Mouse (Mus musculus) left cerebral cortex, adult 2 months (tissue): Measurements from ENCODE around the gene Etv6. TPM values are rescaled to one million over a fixed set of nuclear protein-coding genes. Genes with fewer than 3 reads are reported as not detected.

ENCODE experiments used
- DNase-seq, 2 experiments: peaks; one replicate each; pipeline ENCODE4 v3.0.0; 2021 to 2022; ENCODE audit warnings: low spot score in 2 of 2, mixed read lengths in 1 of 2; ENCODE audit errors: extremely low spot score in 1 of 2
- H3K27ac ChIP-seq: fragments of 200-600 bp; 2 replicates; pipeline ENCODE4 v1.8.1; 2022
- H3K4me3 ChIP-seq: fragments of 200-600 bp; 2 replicates; pipeline ENCODE4 v1.8.1; 2022
- CTCF ChIP-seq: fragments of 200-600 bp; IDR thresholded peaks from 2 replicates; pipeline ENCODE4 v1.8.1; 2022; ENCODE audit warnings: antibody characterized with exemption, mild to moderate bottlenecking, moderate library complexity
- intact Hi-C: fragments of 180-260 bp; cut with DNase I; formaldehyde crosslinking; loops from one replicate; pipeline ENCODE4 v1.15.1; 2025
- total RNA-seq, 2 experiments: library from RNA; stranded (reverse); gene quantifications; 2 replicates each; pipeline ENCODE4 v1.2.3; 2021

The Etv6 gene
- total RNA-seq, 2 experiments from 2014 or later = 18.7 to 19.3 TPM

DNA sequence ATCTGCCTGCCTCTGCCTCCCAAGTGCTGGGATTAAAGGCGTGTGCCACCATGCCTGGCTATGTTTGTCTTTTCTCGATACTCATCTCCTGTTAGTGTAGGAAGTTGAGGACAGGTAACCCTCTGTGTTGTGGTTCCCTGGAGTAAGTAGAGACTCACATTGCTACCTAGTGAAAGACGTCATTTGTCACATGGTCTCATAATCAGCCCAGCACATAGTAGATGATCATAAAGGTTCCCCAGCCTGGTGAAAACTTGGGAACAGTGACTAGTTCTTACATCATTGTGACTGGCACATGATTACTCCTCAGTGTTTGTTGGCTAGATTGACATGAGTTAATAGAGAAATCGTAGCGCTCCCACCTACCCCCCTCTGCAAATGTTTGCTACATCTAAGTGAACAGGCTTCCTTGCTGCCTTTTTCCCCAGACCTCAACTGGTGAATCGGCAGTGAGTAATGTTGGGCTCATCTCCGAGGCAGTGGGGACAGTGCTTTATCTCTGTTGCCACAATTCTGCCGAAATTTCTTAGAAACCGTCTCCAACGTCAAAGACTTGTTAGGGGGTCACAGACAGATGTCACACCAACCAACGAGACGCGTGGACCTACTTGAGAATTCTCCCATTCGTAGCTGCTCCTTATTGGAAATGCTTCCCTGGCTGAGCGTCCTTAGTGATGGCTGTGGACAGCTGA, 46.9 kb downstream of the Etv6 start:
- no peak for TF ChIP-seq CTCF
- no peak overlapping the region for H3K27ac ChIP-seq
- H3K4me3 ChIP-seq = no peak overlapping the region
- intact Hi-C loops = no loop called here
- no peak for DNase-seq

DNA sequence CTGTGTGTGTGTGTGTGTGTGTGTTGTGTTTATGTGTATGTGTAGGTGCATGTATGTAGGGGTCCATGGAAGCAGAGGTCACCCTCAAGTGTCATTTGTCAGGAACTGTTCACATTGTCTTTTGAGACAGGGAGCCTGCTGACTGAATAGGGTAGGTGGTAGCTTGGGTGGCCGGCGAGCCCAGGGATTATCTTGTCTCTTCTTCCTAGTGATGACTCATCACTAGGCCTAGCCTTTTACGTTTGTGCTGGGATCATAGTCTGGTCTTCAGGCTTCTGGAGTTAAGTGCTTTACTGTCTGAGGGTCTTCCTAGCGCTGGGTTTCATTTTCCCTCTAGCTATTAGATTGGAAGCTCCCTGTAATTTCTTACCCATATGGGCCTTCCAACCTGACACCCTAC, 47.9 kb downstream of the Etv6 start:
- Histone ChIP-seq H3K4me3 (no peak overlapping the region), H3K27ac (no peak overlapping the region)
- no peak for TF ChIP-seq CTCF
- no peak for DNase-seq
- intact Hi-C loops = no loop called here

DNA sequence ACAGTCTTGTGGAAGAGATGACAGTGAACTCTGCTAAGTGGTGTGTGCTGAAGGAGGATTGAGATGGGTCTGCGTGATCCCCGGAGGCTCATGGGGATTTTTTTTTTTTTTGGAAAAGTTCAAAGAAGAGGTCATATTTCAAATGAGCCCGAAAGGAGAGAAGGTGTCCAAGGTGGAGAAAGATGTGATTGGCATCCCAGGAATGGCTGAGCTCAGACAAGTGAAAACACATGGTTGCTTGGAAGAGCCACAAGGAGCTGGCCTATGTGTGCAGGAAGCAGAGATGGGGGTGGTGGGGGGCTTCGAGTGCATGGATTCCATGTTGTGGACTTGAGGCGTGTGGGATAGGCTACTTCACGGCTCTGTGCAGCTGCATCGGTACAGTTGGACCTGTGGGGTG, 50.9 kb downstream of the Etv6 start:
- Histone ChIP-seq H3K27ac (no peak overlapping the region), H3K4me3 (no peak overlapping the region)
- intact Hi-C loops = no loop called here
- no peak for DNase-seq
- TF ChIP-seq CTCF = no peak

DNA sequence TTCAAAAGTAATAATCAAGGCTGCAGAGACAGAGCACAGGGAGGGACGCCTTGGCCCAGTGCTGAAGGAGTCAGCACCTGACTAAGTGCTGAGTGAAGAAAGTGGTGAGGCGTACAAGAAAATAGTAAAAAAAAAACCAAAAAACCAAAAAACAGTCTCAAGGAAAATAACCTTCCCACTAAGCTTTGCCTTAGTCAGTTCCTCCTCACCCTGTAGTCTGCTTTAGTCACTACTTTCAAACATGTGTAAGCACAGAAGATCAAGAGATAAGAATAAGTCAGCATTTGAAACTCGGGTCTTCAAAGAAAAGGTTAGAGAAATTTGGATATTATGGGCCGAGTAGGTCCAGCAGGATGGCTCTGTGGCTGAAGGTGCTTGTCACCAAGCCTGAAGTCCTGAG, 52.2 kb downstream of the Etv6 start:
- Histone ChIP-seq H3K27ac (no peak overlapping the region), H3K4me3 (no peak overlapping the region)
- DNase-seq = no peak
- intact Hi-C loops = no loop called here
- TF ChIP-seq CTCF = no peak

DNA sequence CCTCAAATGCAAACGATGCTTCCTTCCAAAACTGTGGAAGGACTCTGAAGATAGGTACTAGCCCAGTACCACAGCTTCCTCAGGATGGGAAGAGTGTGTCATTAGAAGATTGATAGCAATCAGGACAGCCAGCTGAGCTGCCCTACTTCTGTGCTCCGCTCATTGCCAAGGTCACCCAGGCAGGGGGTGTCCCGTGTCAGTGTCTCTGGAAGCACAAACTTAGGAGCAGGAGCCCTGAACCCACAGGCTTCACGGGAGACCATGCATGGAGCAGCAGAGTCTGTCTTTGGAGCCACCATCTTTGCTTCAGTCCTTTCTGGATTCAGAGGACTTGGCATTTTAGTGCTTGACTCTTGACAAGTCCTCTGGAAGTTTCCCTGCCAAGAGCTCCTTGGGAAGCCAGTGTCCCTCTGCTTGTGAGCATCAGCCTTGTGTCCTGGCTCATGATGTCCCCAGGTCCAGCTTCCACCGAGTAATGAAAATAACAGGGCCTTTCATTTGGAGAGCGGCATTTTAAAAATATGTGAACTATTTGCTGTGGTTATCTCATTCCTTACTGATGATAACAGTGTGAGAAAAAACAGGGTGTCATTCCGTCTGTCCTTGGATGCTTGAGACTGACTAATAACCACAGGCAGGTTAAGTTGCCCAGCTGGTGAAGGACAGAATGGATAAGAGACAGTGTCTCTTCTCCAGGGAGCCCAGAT, 54.3 kb downstream of the Etv6 start:
- intact Hi-C loops = no loop called here
- Histone ChIP-seq H3K4me3 (no peak overlapping the region), H3K27ac (no peak overlapping the region)
- no peak for DNase-seq
- no peak for TF ChIP-seq CTCF

DNA sequence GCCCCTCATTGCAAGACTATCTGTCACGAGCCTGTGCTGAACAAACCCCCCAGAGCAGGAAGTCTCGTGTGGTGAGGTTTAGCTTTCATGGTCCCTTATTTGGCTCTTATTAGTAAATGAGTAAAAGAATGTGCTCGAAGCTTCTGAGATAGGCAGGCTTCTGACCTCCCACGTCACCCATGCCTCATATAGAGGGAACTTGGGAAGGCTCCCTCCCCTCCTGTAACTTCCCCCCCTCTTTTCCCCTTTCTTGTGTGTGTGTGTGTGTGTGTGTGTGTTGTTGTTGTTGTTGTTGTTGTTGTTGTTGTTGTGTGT, 54.8 kb downstream of the Etv6 start:
- intact Hi-C loops = no loop called here
- DNase-seq = no peak
- Histone ChIP-seq H3K4me3 (no peak overlapping the region), H3K27ac (no peak overlapping the region)
- no peak for TF ChIP-seq CTCF

GRCm38 (mm10) chr6:134090875-134091274, 55.4 kb downstream of the Etv6 start:
- intact Hi-C loops = no loop called here

DNA sequence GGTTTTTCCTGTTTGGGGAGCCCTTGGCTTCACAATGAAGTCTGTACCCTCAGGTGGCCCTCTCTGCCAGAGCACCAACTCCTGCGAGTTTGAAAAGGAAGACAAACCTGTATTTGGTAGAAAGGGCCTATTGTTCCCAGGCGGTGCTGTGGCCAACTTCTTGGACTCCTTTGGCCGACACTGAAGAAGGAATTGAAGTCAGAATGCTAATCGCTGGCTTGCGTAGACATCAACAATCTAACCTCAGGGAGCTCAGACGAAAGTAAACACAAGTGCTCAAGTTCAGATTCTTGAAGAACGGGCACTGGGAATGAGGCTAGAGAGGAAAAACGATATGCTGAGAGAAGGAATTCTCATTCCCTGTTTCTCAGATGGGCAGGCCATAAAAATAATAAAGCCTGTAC, 55.9 kb downstream of the Etv6 start:
- TF ChIP-seq CTCF = no peak
- DNase-seq = no peak
- Histone ChIP-seq H3K27ac (no peak overlapping the region), H3K4me3 (no peak overlapping the region)
- intact Hi-C loops = no loop called here

More at GRCm38 (mm10) chr6:134090875-134091274, 55.4 kb downstream of the Etv6 start:
- no peak for DNase-seq
- H3K27ac ChIP-seq = no peak overlapping the region
- TF ChIP-seq CTCF = no peak
- H3K4me3 ChIP-seq = no peak overlapping the region

DNA sequence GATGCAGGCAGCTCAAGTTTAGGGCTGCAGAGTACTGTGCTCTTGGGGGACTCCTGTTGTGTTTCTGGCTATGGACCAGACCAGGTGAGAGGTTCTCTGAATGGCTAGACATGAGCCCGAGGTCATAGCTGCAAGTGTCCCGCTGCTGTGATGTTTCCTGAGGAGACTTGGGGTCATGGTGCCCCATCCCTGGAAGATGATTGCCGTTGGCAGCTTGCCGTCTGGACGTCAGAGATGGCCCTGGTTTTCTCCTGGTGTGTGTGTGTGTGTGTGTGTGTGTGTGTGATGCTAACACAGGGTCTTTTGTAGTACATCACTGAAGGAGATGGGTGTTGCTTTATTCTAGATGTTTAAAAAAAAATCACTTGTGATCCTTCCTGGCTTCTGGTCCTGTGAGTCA, 58.6 kb downstream of the Etv6 start:
- intact Hi-C loops = no loop called here
- no peak for DNase-seq
- no peak for TF ChIP-seq CTCF
- Histone ChIP-seq H3K4me3 (no peak overlapping the region), H3K27ac (no peak overlapping the region)

DNA sequence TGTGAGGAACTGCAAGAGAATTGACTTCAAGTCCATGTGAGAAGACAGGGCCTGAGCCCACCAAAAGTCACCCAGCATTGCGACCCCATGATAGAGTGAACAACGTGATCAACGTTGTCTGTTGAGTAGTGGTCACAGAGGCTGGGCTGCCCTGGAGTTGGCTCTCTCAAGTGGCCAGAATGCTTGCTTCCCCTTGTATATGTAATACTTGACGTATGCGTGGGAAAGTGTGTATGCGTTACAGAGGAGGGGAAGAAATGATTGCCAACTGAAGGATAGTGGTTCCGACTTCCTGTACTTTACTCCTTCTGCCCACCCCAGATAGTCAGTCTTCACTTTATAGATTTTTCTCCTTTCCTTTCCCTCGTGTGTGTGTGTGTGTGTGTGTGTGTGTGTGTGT, 59.1 kb downstream of the Etv6 start:
- Histone ChIP-seq H3K4me3 (no peak overlapping the region), H3K27ac (no peak overlapping the region)
- intact Hi-C loops = no loop called here
- no peak for DNase-seq
- TF ChIP-seq CTCF = no peak

- Histone ChIP-seq H3K4me3 (no peak overlapping the region), H3K27ac (no peak overlapping the region)
- TF ChIP-seq CTCF = no peak
- DNase-seq = no peak
- intact Hi-C loops = no loop called here
Measured at GRCm38 (mm10) chr6:134095582-134095981, 60.1 kb downstream of the Etv6 start.

GRCm38 (mm10) chr6:134099976-134100743, 64.7 kb downstream of the Etv6 start:
- intact Hi-C loops = no loop called here
- no peak for DNase-seq
- no peak for TF ChIP-seq CTCF
- Histone ChIP-seq H3K27ac (no peak overlapping the region), H3K4me3 (no peak overlapping the region)

GRCm38 (mm10) chr6:134102396-134102795, 66.9 kb downstream of the Etv6 start:
- no peak for TF ChIP-seq CTCF
- intact Hi-C loops = no loop called here

More at GRCm38 (mm10) chr6:134102396-134102795, 66.9 kb downstream of the Etv6 start:
- H3K27ac ChIP-seq = no peak overlapping the region
- H3K4me3 ChIP-seq = no peak overlapping the region
- DNase-seq = no peak
